Mouse (Mus musculus): ENCODE results near the gene Gm4985. TPM values are rescaled to one million over a fixed set of nuclear protein-coding genes. Genes with fewer than 3 reads are reported as not detected.

Gm4985 gene
- polyA plus RNA-seq (2012; rRNA removed): not detected in 2 replicates

GRCm38 (mm10) chrX:23958834-23959233 is at the start of gene Gm4985:
TSS of gene Gm4985 (minus strand) at chrX:23958934.

Other genes with a start within 250 kb of the Gm4985 start
- 0.05 TPM in 1 of 2 replicates, not detected in the other for gene Gm4907, start 76.4 kb downstream of the Gm4985 start, polyA plus RNA-seq (2012; rRNA removed)

All from central nervous system, embryonic 14 days (tissue).